Mouse (Mus musculus): ENCODE results near the gene Tor1b. TPM values are rescaled to one million over a fixed set of nuclear protein-coding genes. Genes with fewer than 3 reads are reported as not detected.
A peak's percentile ranks its signal among the peaks of the same experiment; 100 is the strongest.
"Not testable (repeated sequence)": the region's sequence is repeated elsewhere in the genome, so short reads cannot be mapped to it uniquely, and the experiment has no call there.

Tor1b gene
- polyA plus RNA-seq, 1 experiment from 2014 or later: 26.1 TPM

- not testable (repeated sequence) for DNase-seq (ENCODE audit: low spot score)
These were observed 21.9 kb upstream of the Tor1b start for GRCm38 (mm10) chr2:30930846-30931245.

- DNase-seq (ENCODE audit: low spot score): no peak
These were observed 20.8 kb upstream of the Tor1b start for GRCm38 (mm10) chr2:30931922-30932321.

- no peak for DNase-seq (ENCODE audit: low spot score)
These were observed 19.7 kb upstream of the Tor1b start for GRCm38 (mm10) chr2:30933032-30933431.

- DNase-seq (ENCODE audit: low spot score): peak; percentile 71
These were observed 18.8 kb upstream of the Tor1b start for GRCm38 (mm10) chr2:30933917-30934450.

- no peak for DNase-seq (ENCODE audit: low spot score)
These were observed 16.0 kb upstream of the Tor1b start for GRCm38 (mm10) chr2:30936808-30937207.

- no peak for DNase-seq (ENCODE audit: low spot score)
These were observed 15.0 kb upstream of the Tor1b start for GRCm38 (mm10) chr2:30937731-30938130.

GRCm38 (mm10) chr2:30938574-30938991 is 14.2 kb upstream of the Tor1b start:
- DNase-seq (ENCODE audit: low spot score): no peak

- DNase-seq (ENCODE audit: low spot score): no peak
These were observed 11.2 kb upstream of the Tor1b start for GRCm38 (mm10) chr2:30941586-30941985.

GRCm38 (mm10) chr2:30942116-30942515 is 10.6 kb upstream of the Tor1b start:
- not testable (repeated sequence) for DNase-seq (ENCODE audit: low spot score)

GRCm38 (mm10) chr2:30942603-30943011 is 10.2 kb upstream of the Tor1b start:
- peak; percentile 87 for DNase-seq (ENCODE audit: low spot score)

GRCm38 (mm10) chr2:30952457-30952823 is 319 bp upstream of the Tor1b start:
- DNase-seq (ENCODE audit: low spot score): no peak

- DNase-seq (ENCODE audit: low spot score): no peak
These were observed 2.0 kb downstream of the Tor1b start for GRCm38 (mm10) chr2:30954797-30955196.

GRCm38 (mm10) chr2:30957511-30957910 is 4.8 kb downstream of the Tor1b start:
- no peak for DNase-seq (ENCODE audit: low spot score)

GRCm38 (mm10) chr2:30958726-30959125 is 6.0 kb downstream of the Tor1b start:
- DNase-seq (ENCODE audit: low spot score): no peak

GRCm38 (mm10) chr2:30959856-30960255 is 7.1 kb downstream of the Tor1b start:
- DNase-seq (ENCODE audit: low spot score): no peak

- DNase-seq (ENCODE audit: low spot score): no peak
These were observed 10.0 kb downstream of the Tor1b start for GRCm38 (mm10) chr2:30962570-30963254.

GRCm38 (mm10) chr2:30965627-30966026 is 12.9 kb downstream of the Tor1b start:
- DNase-seq (ENCODE audit: low spot score): no peak

- DNase-seq (ENCODE audit: low spot score): peak; percentile 30
These were observed 14.1 kb downstream of the Tor1b start for GRCm38 (mm10) chr2:30966826-30967225.

- peak; percentile 86 for DNase-seq (ENCODE audit: low spot score)
These were observed 14.9 kb downstream of the Tor1b start, which contains the start of gene Tor1a for GRCm38 (mm10) chr2:30967352-30968327. TSS of gene Tor1a (minus strand) at chr2:30967933.

- DNase-seq (ENCODE audit: low spot score): peak; percentile 100
These were observed 29.2 kb downstream of the Tor1b start, which contains the start of the genes BC005624 and Usp20 for GRCm38 (mm10) chr2:30981790-30982513. TSS of gene BC005624 (minus strand) at chr2:30982201. TSS of gene Usp20 (plus strand) at chr2:30982279.

GRCm38 (mm10) chr2:30983024-30983423 is 30.3 kb downstream of the Tor1b start:
- peak; percentile 42 for DNase-seq (ENCODE audit: low spot score)
